Mouse (Mus musculus) layer of hippocampus, postnatal 14 days (tissue): ENCODE results near the gene Scd2. TPM values are rescaled to one million over a fixed set of nuclear protein-coding genes. Genes with fewer than 3 reads are reported as not detected.
"Not testable (repeated sequence)": the region's sequence is repeated elsewhere in the genome, so short reads cannot be mapped to it uniquely, and the experiment has no call there.

Source experiments
- DNase-seq, 2 experiments: peaks; one replicate each; pipeline ENCODE4 v3.0.0; 2021 to 2022; ENCODE audit warnings: low spot score in 2 of 2, mixed read lengths in 1 of 2
- total RNA-seq, 2 experiments: library from RNA; stranded (reverse); gene quantifications; 2 replicates each; pipeline ENCODE4 v1.2.3; 2021

Gene Scd2
- total RNA-seq, 2 experiments from 2014 or later = 702 to 713 TPM

GRCm38 (mm10) chr19:44295741-44296140 is 2.3 kb downstream of the Scd2 start:
- DNase-seq = peak; percentile 86 to 88

GRCm38 (mm10) chr19:44296186-44296585 is 2.7 kb downstream of the Scd2 start:
- DNase-seq = no peak

DNA sequence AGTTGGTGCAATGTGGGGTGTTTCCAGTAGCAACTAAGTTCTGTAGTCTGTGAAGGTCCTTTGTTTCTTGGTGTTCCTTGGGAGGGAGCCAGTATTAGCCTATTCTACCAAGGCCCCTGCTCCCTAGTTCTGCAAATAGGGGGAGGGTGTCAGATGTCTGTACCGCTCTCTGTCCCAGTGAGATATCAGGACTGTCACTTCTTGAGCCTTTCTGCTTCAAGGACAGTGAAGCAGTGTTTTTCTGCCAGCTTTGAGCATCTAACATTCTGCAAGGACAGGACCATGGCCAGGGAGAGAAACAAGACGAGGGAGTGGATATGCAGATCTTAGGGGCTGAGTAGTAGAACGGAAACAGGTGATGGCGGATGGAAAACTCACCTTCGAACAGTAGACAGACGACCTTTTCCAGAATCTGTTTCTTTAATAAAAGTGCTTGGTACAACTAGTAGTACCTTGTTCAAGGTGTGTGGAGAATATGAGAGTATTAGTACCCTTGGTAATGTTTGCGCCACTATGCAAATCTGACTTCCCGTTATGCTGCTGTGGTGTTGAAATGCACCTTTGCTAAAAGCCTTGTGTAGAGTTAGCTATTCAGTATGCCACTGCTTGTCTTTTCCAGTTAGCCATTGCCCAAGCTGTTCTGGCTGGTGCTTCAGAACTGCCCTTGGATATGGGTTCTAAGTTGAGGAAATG is 3.7 kb downstream of the Scd2 start:
- DNase-seq = no peak

DNA sequence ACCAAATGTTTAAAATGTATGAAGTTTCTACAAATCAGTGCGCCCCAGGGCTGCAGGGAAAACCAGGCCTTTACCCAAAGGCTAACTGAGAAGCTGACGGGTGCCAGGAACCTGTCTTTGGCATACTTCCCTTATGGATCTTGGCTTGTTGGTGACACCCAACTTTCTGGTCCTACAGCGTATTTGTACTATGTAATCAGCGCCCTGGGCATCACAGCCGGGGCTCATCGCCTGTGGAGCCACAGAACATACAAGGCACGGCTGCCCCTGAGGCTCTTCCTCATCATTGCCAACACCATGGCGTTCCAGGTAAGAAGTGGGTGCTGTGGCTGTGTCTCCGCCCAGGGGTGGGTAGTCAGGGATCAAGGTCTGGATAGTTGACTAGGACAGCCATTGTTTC is 4.4 kb downstream of the Scd2 start:
- no peak for DNase-seq

- no peak for DNase-seq
Measured at GRCm38 (mm10) chr19:44299078-44299477, 5.6 kb downstream of the Scd2 start.

GRCm38 (mm10) chr19:44299902-44300301 is 6.4 kb downstream of the Scd2 start:
- DNase-seq = no peak

DNA sequence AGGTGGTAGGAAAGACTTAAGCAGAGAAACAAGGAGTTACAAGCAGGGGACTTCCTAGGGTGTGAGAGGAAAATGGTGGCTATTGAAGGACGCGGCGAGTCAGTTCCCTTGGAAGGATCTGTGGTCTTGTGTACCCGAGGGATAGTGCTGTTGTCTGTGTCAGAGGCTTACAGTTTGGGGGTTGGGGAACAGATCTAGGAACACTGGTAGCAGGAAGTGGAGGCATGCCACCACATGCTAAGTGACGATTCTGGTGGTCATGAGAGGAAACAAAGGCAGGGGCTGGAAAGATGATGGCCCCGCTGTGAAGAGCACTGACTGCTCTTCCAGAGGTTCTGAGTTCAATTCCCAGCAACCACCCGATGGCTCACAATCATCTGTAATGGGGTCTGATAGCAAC is 7.0 kb downstream of the Scd2 start:
- no peak for DNase-seq

- peak in 1 of 2 experiments; percentile 40 for DNase-seq
Measured at GRCm38 (mm10) chr19:44301176-44301575, 7.7 kb downstream of the Scd2 start.

DNA sequence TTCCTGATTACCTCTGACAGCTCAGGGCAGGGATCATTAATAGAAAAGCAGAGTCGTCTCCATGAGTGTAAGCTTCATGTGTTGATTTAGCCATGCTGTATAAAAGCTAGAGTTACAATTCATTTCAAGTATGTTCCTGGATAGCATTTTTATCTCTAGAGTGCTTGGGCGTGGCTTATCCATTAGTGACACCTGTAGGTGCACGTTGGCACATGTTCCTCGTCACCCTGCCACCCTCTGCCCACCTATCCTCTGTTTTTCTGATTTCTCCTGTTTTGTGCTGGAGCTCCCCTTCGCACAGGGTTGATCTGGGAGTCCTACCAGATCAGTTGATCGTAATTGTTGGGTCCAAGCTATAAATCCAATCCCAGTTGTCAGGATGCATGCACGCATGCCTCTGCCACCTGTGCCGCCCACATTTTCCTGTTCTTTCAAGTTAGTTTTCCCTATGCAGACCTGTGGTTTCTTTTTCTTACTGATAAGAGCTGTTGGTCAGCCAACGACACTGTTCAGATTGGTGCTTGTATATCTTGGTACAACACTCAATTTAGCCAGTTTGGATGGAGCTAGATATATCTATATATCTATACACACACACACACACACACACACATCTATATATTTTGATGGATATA is 8.3 kb downstream of the Scd2 start:
- no peak for DNase-seq

- peak in 1 of 2 experiments; percentile 36 for DNase-seq
Measured at GRCm38 (mm10) chr19:44302901-44303300, 9.4 kb downstream of the Scd2 start.

DNA sequence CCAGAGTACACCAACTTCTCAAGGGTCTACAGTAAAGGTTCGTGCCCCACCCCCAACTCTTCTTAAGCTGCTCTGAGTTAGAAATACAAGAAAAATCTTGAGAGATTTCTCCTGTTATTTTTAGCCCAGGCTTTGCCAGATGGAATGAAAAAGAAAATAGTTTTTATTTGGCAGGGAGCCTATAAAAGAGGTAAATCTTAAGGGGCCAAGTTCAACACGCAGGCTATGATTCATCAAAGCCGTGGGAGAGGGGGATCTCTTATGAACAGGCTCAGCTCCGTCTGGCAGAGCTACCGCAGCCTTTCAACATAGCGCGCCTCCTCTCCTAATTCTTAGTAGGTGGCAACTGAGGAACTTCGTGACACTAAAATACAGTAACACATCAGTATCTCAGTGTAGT is 10.0 kb downstream of the Scd2 start:
- peak in 1 of 2 experiments; percentile 17 for DNase-seq

DNA sequence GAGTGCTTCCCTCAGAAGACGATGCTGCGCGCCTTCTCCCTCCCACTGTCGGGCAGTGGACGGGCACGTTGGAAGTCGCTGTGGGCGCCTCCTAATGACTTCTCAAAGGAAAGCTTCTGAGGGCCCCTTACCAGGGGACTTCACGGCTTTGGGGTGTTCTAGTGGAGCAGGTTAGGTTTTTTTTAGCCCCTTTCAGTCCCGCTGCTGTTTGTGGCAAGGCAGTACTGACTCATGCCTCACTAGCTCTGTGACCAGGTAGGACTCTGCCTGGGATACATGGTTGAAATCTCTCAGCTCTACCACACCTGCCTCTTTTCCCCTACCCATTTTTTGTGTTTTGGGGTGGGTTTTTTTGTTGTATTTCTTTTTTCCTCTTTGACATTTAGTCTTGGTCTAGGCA is 10.9 kb downstream of the Scd2 start:
- DNase-seq = no peak

DNA sequence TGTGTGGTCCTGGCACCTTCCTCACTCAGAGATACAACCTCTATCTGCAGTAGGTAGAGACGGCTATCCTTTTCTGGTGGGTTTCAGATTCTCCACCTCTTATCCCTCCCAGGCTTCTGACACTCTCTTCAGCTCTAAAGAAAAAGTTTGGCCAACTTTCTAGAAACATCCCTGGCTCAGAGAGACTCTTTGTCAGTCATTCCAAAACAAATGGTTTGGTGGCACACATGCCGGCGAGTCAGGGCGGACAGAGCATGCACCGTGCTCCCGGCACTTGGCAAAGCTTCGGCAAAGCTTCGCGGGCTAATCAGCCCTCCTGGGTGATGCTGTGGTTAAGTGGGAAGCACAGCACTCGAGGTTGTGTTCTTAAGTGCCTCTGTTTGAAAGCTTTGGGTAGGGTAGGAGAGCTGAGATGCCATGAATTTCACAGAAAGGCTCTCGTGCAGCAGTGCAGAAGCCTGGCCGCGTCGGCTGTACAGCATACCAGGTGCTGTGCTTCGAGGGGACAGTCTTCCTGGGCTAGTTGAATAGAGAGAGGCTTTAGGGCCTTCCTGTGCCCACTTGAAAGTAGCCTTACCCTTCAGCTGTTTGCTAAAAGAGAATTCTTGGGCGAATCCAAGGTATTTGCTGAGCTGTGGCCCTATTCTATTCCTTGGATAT is 11.5 kb downstream of the Scd2 start:
- DNase-seq = no peak

DNA sequence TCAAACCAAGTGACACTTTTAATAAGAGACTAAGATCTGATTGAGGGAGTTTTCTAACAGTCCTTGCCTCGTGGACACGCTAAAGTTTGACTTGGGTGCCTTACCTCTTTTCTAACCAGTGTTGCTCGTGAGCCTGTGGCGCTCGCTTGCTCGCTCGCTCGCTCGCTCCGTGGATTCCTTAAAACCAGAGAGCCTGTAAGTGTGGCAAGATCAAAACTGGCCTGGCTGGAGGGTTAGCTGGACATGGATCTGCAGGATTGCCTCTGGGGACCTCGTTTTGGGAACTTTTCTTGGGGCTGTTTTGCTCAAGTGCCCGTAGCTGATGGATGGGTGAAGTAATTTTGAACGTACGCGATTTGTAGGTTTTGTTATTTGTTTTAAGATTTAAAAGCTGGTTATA is 12.2 kb downstream of the Scd2 start:
- no peak for DNase-seq

DNA sequence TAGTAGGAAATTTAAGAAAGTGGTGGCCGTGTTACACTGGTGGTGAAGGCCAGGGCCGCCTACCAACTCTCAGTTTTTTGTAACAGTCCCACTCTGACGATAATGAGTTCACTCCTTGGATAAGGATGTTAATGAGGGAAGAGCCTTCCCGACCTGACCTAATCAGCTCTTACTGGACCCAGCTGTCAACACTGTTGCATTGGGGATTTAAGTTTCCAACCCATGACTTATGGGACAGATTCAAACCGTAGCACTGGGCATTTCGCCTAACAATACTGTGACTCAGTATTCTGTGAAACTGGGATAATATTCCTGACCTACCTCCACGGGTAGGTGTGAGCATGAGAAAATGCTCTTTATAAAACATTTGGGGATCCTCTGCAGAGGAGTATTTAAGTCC is 12.7 kb downstream of the Scd2 start:
- DNase-seq = no peak

- DNase-seq = no peak
Measured at GRCm38 (mm10) chr19:44307101-44307914, 13.8 kb downstream of the Scd2 start.

DNA sequence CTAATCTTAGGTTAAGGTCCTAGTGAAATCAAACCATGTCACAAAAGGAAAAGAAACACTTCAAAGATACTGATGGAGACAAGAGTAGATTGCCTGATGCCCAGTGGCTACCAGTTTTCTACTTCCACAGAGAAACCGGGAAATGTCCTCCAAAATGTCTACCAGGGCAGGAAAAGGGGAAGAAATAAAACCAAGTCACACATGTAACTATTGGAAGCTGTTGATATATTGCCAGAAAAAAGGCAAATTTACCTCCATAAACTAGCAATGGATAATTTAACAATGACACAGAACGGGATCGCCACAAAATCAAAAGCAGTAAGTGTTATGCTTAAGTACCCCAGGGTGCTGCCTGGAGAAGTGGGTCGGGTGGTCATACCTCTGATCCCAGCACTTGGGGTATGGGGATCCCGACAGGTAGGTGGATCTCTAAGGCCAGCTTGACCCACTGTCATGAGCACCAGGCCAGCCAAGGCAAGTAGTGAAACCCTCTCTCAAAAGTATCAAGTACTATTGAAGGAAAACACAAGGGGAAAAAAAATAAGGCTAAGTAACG is 14.5 kb downstream of the Scd2 start:
- no peak for DNase-seq

DNA sequence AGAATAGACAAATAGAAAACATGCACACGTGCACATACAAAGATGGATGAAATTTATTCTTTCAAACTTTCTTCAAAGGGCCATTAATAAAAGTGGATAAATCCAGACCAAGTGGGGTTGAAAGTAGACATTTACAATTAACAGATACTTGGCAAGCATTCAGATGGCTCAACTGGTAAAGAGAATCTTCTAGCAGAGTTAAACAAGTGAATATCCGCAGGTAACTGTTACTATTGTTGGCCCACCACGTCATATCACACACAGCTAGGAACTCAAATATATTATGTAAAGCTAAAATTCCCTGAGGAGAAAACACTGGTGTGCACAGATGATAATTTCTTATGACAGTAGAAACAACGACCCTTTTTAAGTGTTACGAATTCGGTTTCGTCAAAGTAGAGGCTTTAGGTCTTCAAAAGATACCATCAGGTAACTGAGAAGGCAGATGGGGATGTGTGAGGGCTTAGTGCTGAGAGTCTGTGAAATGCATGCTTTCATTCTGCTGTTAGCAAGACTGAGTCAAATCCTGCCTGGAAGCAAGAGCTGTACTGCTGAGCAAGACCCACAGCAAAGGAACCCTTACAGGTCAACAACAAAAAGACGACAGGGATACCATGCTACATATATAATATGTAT is 15.3 kb downstream of the Scd2 start:
- no peak for DNase-seq

DNA sequence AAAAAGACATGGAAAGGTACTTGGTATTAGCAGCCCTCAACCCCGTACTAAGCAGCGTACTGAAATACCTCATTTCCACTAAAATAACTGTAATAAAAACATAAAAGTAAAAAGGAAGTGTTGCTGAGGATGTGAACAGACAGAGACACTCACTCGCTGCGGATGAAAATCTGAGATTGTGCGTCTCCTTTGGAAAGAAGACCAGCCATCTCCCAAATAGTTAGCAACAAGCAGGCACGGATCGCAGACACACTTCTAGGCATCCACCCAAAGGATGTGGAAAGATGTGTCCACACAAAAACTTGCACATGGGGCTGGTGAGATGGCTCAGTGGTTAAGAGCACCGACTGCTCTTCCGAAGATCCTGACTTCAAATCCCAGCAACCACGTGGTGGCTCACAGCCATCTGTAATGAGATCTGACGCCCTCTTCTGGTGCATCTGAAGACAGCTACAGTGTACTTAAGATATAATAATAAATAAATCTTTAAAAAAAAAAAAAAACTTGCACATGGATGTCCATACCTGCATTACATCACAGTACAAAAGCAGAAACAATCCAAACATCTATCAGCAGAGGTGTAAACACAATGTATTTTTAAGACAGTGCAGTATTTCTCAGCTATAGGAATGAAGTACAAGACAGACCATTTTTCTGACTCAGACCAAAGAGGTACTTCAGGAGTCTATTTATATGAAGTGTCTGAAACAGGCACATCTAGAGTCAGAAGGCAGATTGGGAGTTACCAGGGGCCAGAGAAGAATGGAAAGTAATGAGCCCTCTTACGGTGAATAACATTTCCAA is 16.1 kb downstream of the Scd2 start:
- DNase-seq = no peak

DNA sequence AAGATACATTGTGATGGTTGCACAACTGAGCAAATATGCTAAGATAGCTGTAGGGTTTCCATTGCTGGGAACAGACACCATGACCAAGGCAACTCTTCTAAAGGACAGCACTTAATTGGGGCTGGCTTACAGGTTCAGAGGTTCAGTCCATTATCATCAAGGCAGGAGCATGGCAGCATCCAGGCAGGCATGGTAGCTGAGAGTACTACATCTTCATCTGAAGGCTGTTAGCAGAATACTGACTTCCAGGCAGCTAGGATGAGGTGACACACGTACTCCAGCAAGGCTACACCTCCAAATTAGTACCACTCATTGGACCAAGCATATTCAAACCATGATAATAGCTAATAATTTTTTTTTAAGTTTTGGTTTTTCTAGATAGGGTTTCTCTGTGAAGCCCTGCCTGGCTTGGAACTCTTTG is 16.7 kb downstream of the Scd2 start:
- not testable (repeated sequence) for DNase-seq
